Mouse (Mus musculus): ENCODE data around the gene Rnf180.

GRCm38 (mm10) chr13:105326946-105327345 is 32.3 kb upstream of the Rnf180 start:
- no peak for TF ChIP-seq FLI1 (IDR thresholded peaks at IDR 0.05; ENCODE audit: low read length)
- no peak for TF ChIP-seq GATA1 (IDR thresholded peaks at IDR 0.05; ENCODE audit: borderline replicate concordance, low read length)
